Mouse (Mus musculus) kidney, postnatal 36 days (tissue): ENCODE data around the gene Gm13040.
"Not testable (repeated sequence)": the region's sequence is repeated elsewhere in the genome, so short reads cannot be mapped to it uniquely, and the experiment has no call there.

ENCODE experiments used
- DNase-seq, 2 experiments: peaks; one replicate each; pipeline ENCODE4 v3.0.0; 2021 to 2022; ENCODE audit warnings: mixed read lengths in 2 of 2

Gene Gm13040

DNA sequence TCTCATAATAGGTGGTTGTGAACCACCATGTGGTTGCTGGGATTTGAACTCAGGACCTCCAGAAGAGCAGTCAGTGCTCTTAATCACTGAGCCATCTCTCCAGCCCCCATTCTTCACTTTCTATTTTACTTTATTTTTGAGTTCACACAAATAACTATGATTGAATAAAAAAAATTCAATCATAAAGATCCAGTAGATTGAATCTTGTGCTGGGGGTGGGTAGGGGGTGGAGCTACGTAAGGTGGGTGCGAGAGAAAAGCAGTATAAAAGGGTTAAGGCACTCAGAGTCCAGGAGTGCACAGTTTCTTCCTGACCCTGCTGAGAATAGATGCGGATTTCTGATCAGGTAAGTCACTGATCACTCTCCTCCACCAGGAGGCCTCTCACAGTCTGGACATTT, at the start of gene Gm13040:
Gene Gm13040, plus strand, starts transcription at position 301 of the 400 bp plus-strand sequence.
- not testable (repeated sequence) for DNase-seq

DNA sequence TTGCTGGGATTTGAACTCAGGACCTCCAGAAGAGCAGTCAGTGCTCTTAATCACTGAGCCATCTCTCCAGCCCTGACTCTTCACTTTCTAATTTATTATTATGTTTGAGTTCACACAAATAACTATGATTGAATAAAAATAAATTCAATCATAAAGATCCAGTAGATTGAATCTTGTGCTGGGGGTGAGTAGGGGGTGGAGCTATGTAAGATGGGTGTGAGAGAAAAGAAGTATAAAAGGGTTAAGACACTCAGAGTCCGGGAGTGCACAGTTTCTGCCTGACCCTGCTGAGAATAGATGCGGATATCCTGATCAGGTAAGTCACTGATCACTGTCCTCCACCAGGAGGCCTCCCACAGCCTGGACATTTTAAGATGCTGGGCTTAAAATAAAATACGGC, 24.7 kb upstream of the Gm13040 start, which contains the start of gene Gm13043:
Gene Gm13043, plus strand, starts transcription at position 301 of the 400 bp plus-strand sequence.
- no peak for DNase-seq

DNA sequence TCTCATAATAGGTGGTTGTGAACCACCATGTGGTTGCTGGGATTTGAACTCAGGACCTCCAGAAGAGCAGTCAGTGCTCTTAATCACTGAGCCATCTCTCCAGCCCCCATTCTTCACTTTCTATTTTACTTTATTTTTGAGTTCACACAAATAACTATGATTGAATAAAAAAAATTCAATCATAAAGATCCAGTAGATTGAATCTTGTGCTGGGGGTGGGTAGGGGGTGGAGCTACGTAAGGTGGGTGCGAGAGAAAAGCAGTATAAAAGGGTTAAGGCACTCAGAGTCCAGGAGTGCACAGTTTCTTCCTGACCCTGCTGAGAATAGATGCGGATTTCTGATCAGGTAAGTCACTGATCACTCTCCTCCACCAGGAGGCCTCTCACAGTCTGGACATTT, 15.6 kb downstream of the Gm13040 start, which contains the start of the genes BC080695 and Gm13057:
Gene BC080695, plus strand, starts transcription at position 301 of the 400 bp plus-strand sequence.
Gene Gm13057, plus strand, starts transcription at position 310 of the 400 bp plus-strand sequence.
- not testable (repeated sequence) for DNase-seq
